Mouse (Mus musculus) lung, postnatal 0 days (tissue): ENCODE data around the gene Hist1h4d.

Experiments used
- CTCF ChIP-seq: IDR thresholded peaks from 2 replicates; pipeline ENCODE4 v1.5.1; 2016; ENCODE audit warnings: antibody characterized with exemption, mild to moderate bottlenecking
- EP300 ChIP-seq: IDR thresholded peaks from 2 replicates; pipeline ENCODE4 v1.6.1; 2016; ENCODE audit warnings: antibody characterized with exemption, mild to moderate bottlenecking, control low read depth

GRCm38 (mm10) chr13:23536076-23536822 is 45.1 kb upstream of the Hist1h4d start:
- TF ChIP-seq CTCF = no peak
- no peak for TF ChIP-seq EP300
